Mouse (Mus musculus) embryonic facial prominence, embryonic 14.5 days (tissue): ENCODE data around the gene Ppp6r3. TPM values are rescaled to one million over a fixed set of nuclear protein-coding genes. Genes with fewer than 3 reads are reported as not detected.
A peak's percentile ranks its signal among the peaks of the same experiment; 100 is the strongest.

Experiments
- ATAC-seq: fragments of 200-750 bp; cut with Nextera tagmentation; 2 replicates; pipeline ENCODE4 v1.8.0; 2017; ENCODE audit warnings: low read depth, moderate number of reproducible peaks, moderate TSS enrichment
- DNase-seq: peaks from one replicate; pipeline ENCODE4 v3.0.0-alpha.2; 2015; ENCODE audit warnings: low spot score
- H3K27ac ChIP-seq: fragments of 300-500 bp; sonication (generic); replicated peaks from 2 replicates; pipeline ENCODE4 v1.5.1; 2014; ENCODE audit warnings: low read depth, mild to moderate bottlenecking, low read length, moderate library complexity
- H3K27me3 ChIP-seq: fragments of 300-500 bp; sonication (generic); replicated peaks from 2 replicates; pipeline ENCODE4 v1.6.1; 2014; ENCODE audit warnings: low read length; ENCODE audit not compliant: control insufficient read depth, insufficient read depth
- H3K36me3 ChIP-seq: fragments of 300-500 bp; sonication (generic); 2 replicates; pipeline ENCODE4 v1.6.1; 2014; ENCODE audit warnings: low read length, mixed read lengths; ENCODE audit not compliant: control insufficient read depth, insufficient read depth
- H3K4me1 ChIP-seq: fragments of 300-500 bp; sonication (generic); 2 replicates; pipeline ENCODE4 v1.6.1; 2014; ENCODE audit warnings: antibody characterized with exemption, low read length; ENCODE audit not compliant: control insufficient read depth, insufficient read depth
- H3K4me2 ChIP-seq: fragments of 300-500 bp; sonication (generic); 2 replicates; pipeline ENCODE4 v1.6.1; 2014; ENCODE audit warnings: low read depth, mild to moderate bottlenecking, low read length, moderate library complexity, mixed read lengths
- H3K4me3 ChIP-seq: fragments of 300-500 bp; sonication (generic); 2 replicates; pipeline ENCODE4 v1.5.1; 2014; ENCODE audit warnings: low read depth, mild to moderate bottlenecking, low read length
- H3K9ac ChIP-seq: fragments of 300-500 bp; sonication (generic); 2 replicates; pipeline ENCODE4 v1.6.1; 2014; ENCODE audit warnings: low read depth, mild to moderate bottlenecking, low read length, moderate library complexity, mixed read lengths
- H3K9me3 ChIP-seq: fragments of 300-500 bp; sonication (generic); 2 replicates; pipeline ENCODE4 v1.6.1; 2016; ENCODE audit warnings: low read length; ENCODE audit not compliant: control insufficient read depth
- WGBS: fragments of 180-500 bp; shearing (Covaris S2); extraction: QIAGEN DNeasy Blood & Tissue Kit; methylation state at CpG from one replicate; pipeline ENCODE4 v1.1.7; 2014; 5-methylcytosine and 5-hydroxymethylcytosine counted together
- polyA plus RNA-seq: library from polyadenylated mRNA; unstranded; fragments of >200 nt; fragmentation: Nextera tagmentation; extraction: Ambion mirVana; gene quantifications from 2 replicates; pipeline ENCODE4 v1.2.1, GENCODE M21; 2014

The Ppp6r3 gene
- polyA plus RNA-seq, 1 experiment from 2014 or later = 55.5 TPM

- DNase-seq = no peak
- Histone ChIP-seq H3K4me2 (no peak overlapping the region), H3K9me3 (no peaks in the 10 kb centered on the region), H3K27ac (no peak overlapping the region), H3K27me3 (no peaks in the 10 kb centered on the region), H3K4me1 (no peaks in the 10 kb centered on the region), H3K4me3 (no peak overlapping the region), H3K36me3 (no peaks in the 10 kb centered on the region), H3K9ac (no peak overlapping the region)
- ATAC-seq = no peak
- WGBS = 41% methylated on average over 7 of the region's 7 CpGs
These were observed 146.3 kb downstream of the Ppp6r3 start for GRCm38 (mm10) chr19:3429156-3429816.

- Histone ChIP-seq H3K9me3 (no peaks in the 10 kb centered on the region), H3K27me3 (no peaks in the 10 kb centered on the region), H3K36me3 (no peaks in the 10 kb centered on the region), H3K9ac (no peak overlapping the region), H3K4me3 (no peak overlapping the region), H3K27ac (no peak overlapping the region), H3K4me1 (no peaks in the 10 kb centered on the region), H3K4me2 (no peak overlapping the region)
- no peak for ATAC-seq
- 78% methylated on average over 15 of the region's 15 CpGs for WGBS
- DNase-seq = no peak
These were observed 147.3 kb downstream of the Ppp6r3 start for GRCm38 (mm10) chr19:3428057-3428830.

- ATAC-seq (no peak), DNase-seq (no peak)
- no peak overlapping the region for H3K4me3 ChIP-seq
- H3K36me3 ChIP-seq = no peaks in the 10 kb centered on the region
- no peak overlapping the region for H3K27ac ChIP-seq
- no peaks in the 10 kb centered on the region for H3K4me1 ChIP-seq
- no peaks in the 10 kb centered on the region for H3K9me3 ChIP-seq
- H3K9ac ChIP-seq = no peak overlapping the region
- no peaks in the 10 kb centered on the region for H3K27me3 ChIP-seq
- 80% methylated on average over 2 of the region's 2 CpGs for WGBS
- no peak overlapping the region for H3K4me2 ChIP-seq
These were observed 151.3 kb downstream of the Ppp6r3 start for GRCm38 (mm10) chr19:3424214-3424613.

GRCm38 (mm10) chr19:3422981-3423380, 152.6 kb downstream of the Ppp6r3 start:
- ATAC-seq = no peak
- 46% methylated on average over 4 of the region's 4 CpGs for WGBS

GRCm38 (mm10) chr19:3422488-3422887, 153.1 kb downstream of the Ppp6r3 start:
- peak; percentile 74; the same call in 1 of the 2 replicates for ATAC-seq
- no peak overlapping the region for H3K4me2 ChIP-seq
- no peaks in the 10 kb centered on the region for H3K36me3 ChIP-seq
- H3K9ac ChIP-seq = no peak overlapping the region
- H3K4me1 ChIP-seq = no peaks in the 10 kb centered on the region
- no peak overlapping the region for H3K27ac ChIP-seq
- H3K9me3 ChIP-seq = no peaks in the 10 kb centered on the region
- peak; percentile 50 for DNase-seq
- H3K4me3 ChIP-seq = no peak overlapping the region
- WGBS = 57% methylated on average over 6 of the region's 6 CpGs
- H3K27me3 ChIP-seq = no peaks in the 10 kb centered on the region

More at GRCm38 (mm10) chr19:3422981-3423380, 152.6 kb downstream of the Ppp6r3 start:
- Histone ChIP-seq H3K27ac (no peak overlapping the region), H3K9me3 (no peaks in the 10 kb centered on the region), H3K9ac (no peak overlapping the region), H3K27me3 (no peaks in the 10 kb centered on the region), H3K36me3 (no peaks in the 10 kb centered on the region), H3K4me1 (no peaks in the 10 kb centered on the region), H3K4me3 (no peak overlapping the region), H3K4me2 (no peak overlapping the region)
- DNase-seq = no peak

- WGBS = 40% methylated on average over 5 of the region's 5 CpGs
- Histone ChIP-seq H3K36me3 (no peaks in the 10 kb centered on the region), H3K27me3 (peaks cover 12% of the 10 kb centered on the region), H3K9me3 (no peaks in the 10 kb centered on the region), H3K4me1 (0 out of 2 replicates have a peak, but pooled peaks cover 2% of the 10 kb centered on the region), H3K4me2 (no peak overlapping the region), H3K9ac (no peak overlapping the region), H3K27ac (no peak overlapping the region), H3K4me3 (no peak overlapping the region)
- ATAC-seq (no peak), DNase-seq (no peak)
These were observed 156.3 kb downstream of the Ppp6r3 start for GRCm38 (mm10) chr19:3419251-3419650.

GRCm38 (mm10) chr19:3414268-3414733, 161.2 kb downstream of the Ppp6r3 start, which contains the start of gene Gal:
Gene Gal (minus strand): TSS chr19:3414544.
- DNase-seq (no peak), ATAC-seq (peak; percentile 60)
- WGBS = 5% methylated on average over 13 of the region's 37 CpGs
- Histone ChIP-seq H3K36me3 (no peaks in the 10 kb centered on the region), H3K27ac (no peak within 1 kb of the TSS), H3K4me2 (peak within 1 kb of the TSS; percentile 58), H3K9me3 (no peaks in the 10 kb centered on the region), H3K27me3 (peaks cover 27% of the 10 kb centered on the region), H3K9ac (peak within 1 kb of the TSS; percentile 57), H3K4me3 (peak within 1 kb of the TSS; percentile 34), H3K4me1 (0 out of 2 replicates have a peak, but pooled peaks cover 5% of the 10 kb centered on the region)

- Histone ChIP-seq H3K27ac (no peak overlapping the region), H3K4me2 (no peak overlapping the region), H3K4me1 (no peaks in the 10 kb centered on the region), H3K9me3 (no peaks in the 10 kb centered on the region), H3K36me3 (no peaks in the 10 kb centered on the region), H3K27me3 (no peaks in the 10 kb centered on the region), H3K4me3 (no peak overlapping the region), H3K9ac (no peak overlapping the region)
- no peak for ATAC-seq
- WGBS = 33% methylated on average over 1 of the region's 1 CpGs
- no peak for DNase-seq
These were observed 169.8 kb downstream of the Ppp6r3 start for GRCm38 (mm10) chr19:3405531-3406281.
